Mouse (Mus musculus) right cerebral cortex, postnatal 4 days (tissue): ENCODE measurements around the gene Phlpp1.

ENCODE experiments used
- DNase-seq: peaks from one replicate; pipeline ENCODE4 v3.0.0-alpha.2; 2022

Phlpp1 gene

DNA sequence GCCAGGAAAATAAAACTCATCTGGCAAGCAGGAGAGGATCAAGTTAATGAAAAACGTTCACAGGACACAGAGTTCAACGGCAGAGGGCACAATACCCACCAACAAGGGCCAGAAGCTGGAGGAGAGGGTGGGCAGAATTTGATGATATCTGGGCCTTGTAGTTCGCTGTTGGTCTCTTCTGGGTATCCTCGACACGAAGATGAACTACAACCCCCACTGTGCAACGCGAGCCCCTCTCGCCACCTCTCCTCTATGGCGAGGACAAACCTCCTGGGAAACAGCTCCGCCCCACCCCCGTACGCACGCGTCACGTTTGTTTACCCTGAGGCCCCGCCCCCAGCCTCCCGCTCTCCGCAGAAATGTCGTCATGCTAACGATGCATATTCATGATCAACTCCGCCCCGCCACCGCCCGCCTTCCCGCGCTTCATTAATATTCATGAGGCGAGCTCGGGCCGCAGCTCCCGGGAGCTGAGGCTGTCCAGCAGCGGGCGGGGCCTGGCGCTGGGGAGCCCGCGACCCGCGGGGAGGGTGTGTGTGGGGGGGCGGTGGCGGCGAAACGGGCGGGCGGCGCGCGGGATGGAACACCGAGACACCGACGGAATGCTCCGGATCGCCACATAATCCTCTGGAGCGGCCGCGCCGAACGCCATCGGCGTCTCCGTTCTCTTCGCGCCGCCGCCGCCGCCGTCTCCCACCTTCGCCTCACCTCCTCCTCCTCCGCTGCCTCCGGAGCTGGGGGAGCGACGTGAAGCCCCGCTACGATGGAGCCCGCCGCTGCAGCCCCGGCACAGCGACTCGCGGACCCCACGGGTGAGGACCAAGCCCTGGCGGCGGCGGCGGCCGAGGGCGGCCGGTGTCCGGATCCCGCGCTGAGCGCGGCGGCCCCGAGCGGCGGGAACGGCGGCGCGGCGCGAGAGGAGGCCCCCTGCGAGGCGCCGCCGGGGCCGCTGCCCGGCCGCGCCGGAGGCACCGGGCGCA is at the start of gene Phlpp1:
Gene Phlpp1 (plus strand): TSS at position 512 of the 980 bp plus-strand sequence.
- peak; percentile 99 for DNase-seq

DNA sequence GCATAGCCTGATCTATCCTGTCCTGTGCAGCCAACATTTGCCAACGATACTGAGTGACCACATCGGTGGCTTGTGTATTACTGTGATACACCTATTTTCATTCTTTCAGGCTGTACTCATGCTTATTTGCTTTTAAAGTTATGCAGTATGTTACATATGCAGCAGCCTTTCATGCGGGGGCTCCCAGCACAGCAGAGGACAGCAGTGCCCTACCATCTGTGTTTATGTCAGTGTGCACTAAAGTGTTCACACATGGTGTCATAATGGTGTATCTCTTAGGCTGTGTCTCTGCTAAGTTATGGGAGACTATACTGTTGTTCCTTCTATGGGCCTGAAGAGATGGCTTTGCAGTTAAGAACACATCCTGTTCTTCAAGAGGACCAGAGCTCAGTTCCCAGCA is 45.0 kb upstream of the Phlpp1 start:
- DNase-seq = no peak

DNA sequence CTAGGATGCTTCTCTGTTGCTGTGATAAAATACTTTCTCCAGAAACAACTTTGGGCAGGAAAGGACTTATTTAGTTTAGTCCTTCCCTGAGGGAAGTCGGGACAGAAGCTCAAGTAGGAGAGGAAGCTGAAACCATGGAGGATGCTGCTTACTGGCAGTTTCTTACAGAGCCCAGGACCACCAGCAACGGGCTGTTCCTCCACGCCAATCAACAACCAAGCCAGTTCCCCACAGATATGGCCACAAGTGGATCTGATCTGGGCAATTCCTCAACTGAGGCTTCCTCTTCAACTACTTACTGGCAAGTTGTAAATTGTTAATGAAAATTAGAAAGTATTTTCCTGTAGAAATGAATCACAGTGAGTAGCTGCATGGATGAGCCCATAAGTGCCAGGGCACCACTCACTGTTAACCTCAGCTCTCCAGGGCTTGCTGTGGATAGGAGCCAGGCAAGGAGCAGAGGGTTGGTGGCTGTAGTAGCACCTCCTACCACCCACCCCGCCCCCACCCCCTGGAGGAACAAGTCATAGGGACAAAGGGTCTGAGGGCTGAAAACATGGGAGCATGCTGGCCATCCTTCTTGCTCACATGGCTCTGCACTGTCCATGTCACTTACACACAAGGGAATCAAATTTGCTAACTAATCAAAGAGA is 39.7 kb upstream of the Phlpp1 start:
- no peak for DNase-seq

DNA sequence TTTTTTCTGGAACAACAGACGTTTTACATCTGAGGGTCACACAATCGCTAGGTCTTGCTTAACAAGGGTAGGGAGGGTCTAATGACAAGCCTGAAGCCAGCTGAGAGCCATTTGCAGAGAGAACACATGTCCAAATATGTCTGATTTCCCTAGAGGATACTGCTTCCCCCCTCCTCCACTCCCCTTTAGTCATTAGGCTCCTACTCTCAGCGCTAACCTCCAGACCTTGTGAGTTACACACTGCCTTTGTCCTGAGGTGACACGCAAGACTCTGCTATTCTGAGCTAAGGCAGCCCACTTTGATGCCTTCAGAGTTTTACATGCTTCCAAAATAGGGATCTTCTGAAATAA is 39.2 kb upstream of the Phlpp1 start:
- no peak for DNase-seq

DNA sequence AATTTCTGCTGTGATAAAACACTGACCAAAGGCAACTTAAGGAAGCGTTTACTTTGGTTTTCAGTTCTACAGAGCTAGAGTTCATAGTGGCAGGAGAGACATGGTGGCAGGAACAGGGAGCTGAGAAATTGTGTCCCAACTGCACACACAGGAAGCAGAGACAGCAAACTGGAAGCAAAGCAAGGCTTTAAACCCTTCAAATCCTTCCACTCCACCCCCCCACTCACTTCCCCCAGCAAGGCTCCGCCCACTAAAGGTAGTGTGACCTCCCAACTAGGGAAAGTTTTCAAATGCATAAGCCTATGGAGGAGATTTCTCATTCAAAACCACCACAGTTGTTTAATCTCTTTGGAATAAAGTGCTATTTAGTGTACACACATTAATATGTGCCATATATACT is 32.9 kb upstream of the Phlpp1 start:
- no peak for DNase-seq

DNA sequence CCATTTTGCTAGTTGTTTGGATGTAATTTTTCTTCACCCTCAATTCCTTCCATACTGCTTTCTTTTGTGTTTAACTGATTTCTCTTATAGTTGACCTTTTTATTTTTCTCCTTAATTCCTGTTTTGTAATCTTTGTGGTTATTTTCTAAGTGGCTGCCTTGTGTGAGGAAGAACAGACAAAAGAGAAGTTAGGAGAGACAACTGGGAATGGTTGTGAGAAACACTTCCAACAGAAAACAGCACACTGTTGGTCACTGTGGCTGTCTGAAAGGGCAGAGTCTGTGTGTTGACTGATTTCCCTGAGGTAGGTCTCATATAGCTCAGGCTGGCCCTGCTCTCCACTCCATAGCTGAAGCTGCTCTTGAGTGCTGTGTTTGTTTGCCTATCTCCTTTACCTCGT is 32.4 kb upstream of the Phlpp1 start:
- DNase-seq = no peak

DNA sequence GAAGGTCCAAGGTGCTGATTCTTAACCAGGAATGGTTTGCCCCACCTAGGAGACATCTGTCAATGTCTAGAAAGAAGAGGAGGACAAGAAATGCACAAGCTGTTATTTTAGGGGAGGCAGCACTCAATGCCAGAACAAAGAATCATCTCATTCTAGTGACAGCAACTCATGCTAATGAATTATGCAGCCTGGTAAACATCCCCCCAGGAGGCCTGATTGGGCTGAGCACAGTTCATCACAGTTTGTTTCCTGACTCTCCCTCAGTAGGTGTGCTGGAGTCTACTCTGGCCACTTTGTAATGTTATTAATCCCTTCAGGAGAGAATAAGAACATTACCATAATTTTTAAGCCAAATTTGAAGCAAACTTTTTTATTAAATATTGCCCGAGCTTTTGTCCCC is 29.5 kb upstream of the Phlpp1 start:
- DNase-seq = no peak

DNA sequence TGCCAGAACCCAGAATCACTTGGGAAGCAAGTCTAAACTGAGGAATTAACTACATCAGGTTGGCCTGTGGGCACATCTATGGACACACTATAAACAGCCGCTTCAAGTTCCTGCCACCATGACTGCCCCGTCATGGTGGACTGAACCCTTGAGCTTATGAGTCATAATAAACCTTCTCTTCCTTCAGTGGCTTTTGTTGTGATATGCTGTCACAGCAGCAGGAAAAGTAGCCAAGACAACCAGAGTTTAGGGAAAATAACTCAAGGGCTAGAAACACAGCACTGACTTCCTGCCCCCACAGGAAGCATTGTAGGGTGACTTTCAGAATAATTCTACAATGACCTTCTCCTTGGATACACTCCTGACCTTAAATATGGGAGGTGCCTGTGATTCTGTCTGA is 27.0 kb upstream of the Phlpp1 start:
- DNase-seq = no peak

DNA sequence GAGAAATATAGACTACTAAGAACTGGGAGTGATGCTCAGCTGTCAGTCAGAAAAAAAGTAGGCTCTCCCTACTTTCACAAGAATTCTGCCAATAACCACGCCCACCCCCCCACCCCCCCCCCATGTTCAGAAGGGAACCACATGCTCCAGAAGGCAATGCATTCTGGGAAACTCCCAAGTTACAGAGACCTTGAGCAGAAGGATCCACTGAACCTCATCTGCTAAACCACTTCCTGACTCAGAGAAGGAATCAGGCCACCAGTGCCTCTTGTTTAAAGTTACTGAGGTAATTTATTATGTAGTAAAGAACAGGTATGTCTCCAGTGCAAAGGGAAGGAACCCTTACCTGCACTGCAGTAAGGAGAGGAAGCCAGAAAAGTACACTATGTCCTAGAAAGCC is 26.5 kb upstream of the Phlpp1 start:
- DNase-seq = no peak

DNA sequence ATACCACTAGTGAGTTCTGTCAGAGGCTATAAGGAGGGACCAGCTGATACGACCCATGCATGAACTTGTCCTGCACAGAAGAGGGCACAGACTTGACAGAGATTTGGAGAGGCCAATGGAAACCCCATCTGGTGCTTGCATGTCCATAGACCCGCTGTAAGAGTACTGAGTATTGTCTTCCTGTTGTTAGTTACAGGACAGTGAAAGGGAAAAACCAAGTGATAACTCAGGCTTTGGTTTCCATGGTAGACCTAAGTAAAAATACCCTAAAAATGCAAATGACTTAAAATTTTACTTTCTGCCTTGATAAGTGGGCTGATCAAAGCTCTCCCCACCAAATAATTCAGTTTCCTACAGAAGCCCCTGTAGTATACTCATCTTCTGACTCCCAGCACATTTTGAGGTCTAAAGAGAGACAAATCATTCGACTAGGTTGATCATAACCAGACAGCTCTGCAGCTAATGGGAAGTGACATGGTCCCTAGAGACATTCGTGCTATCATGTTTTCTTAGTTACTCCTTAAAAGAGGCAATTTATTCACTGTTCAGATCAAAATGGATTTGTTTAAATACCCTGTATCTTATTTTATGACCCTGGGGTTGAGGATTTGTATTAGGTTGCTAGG is 25.9 kb upstream of the Phlpp1 start:
- no peak for DNase-seq

DNA sequence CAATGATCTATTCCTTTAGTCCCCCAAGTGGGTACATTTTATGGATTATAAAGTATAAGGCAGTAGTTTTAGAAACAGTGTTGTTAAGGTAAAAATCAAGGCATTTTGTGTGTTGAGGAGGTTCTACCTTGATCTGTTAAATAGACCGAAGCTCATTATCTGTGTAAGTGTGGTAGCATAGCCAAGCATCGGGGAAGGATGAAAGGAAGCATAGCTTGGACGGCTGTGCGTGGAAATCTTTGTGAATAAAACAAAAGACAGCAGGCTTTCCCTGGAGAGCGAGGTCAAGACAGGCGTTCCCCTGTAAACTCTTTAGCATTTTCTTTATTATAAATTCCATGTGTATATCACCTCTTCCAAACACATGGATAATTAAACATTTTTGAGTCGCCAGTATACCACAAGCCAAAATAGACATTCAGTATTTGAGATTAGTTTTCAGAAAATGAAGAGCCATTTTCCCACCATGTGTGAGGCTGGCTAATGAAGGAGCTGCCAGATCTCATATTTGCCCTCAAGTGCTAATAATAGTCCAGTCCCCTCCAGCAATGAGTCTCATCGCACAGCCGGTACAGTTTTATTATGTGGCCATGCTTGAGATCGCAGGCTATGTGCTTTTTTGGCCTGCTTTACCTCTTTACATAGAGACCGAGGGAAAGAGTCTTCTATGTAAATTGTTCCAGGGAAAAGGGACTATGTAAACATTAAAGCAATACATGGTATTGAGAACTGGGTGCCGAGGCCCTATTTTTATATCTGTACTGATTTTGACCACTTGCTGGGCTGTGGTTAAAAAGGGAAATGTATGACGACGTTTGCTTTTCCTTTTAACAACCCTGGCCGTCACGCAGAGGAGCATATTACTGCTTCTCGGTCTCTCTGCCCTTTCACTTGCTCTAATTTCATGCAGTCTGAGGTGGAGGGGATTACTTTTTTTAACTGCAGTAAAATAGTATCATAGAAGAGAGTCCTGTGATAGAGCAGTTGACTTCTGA is 22.9 kb upstream of the Phlpp1 start:
- DNase-seq = no peak

DNA sequence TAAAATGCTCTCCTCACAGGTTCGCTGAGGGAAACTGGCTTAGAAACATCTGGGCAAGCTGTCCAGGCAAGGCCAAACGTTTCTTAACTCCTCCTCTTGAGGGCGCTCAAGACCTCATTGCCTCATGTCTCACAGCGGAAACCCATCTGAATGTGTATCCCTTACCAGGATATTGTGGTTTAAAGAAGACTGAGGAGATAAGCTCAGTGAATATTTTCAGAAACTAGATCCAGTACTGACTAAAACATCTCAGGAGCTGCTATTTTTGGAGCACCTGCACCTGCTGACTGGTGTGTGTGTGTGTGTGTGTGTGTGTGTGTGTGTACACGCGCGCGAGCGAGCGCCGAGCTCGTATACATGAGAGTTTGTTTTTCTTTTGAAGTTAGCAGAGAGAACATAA is 19.7 kb upstream of the Phlpp1 start:
- DNase-seq = no peak

DNA sequence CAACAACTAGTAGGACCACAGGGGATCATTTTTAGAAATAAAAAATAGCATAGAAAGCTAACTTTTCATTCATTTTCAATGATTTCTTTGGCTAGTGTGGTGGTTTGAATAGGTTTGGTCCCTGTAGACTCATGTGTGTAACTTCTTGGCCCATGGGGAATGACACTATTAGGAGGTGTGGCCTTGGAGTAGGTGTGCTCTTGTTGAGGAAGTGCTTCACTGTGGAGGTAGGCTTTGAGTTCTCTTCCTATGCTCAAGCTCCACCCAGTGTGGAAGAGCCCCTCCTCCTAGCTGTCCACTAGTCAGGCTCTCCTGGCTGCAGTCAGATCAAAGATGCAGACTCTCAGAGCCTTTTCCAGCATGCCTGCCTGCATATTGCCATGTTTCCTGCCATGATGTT is 18.8 kb upstream of the Phlpp1 start:
- no peak for DNase-seq

DNA sequence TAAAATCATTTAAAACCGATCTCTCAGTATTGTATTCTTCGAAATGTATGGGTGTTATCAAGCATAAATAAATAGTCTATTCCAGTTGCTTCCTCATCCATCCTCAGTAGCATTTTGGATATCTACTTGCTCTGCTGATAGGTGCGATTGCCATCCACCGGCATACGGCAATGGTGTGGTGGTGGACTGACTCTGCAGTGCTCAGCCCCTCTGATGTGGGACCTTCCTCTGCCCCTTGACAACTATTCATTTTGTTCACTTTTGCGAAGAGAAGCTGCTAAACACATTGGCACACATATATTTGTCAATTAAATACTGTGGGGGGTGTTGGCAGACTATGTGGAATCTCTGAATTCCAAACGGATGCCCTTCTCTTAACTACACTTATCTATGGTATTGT is 17.0 kb upstream of the Phlpp1 start:
- DNase-seq = no peak

DNA sequence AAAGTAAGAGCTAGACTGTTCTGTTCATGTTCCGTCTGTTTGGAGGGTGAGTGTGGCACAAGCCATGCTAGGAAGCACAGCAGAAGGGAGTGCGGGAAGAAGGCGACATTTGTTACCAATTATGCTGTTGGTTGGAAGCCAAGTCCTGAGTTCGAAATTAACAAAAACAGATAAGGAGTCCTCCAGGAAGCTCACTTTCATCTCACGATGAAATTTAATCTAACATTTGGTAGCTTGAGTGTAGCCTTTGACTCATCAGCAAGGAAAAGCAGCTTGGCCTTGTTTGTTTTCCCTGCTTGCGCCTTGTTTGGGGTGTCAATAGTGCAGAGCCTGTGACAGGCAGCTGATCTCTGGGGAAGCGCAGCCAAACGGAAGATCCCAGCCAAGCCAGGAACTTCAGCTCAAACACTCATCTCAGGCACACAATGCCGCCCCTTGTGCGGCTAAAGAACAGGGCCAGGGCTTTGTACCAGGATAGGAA is 16.4 kb upstream of the Phlpp1 start:
- no peak for DNase-seq

DNA sequence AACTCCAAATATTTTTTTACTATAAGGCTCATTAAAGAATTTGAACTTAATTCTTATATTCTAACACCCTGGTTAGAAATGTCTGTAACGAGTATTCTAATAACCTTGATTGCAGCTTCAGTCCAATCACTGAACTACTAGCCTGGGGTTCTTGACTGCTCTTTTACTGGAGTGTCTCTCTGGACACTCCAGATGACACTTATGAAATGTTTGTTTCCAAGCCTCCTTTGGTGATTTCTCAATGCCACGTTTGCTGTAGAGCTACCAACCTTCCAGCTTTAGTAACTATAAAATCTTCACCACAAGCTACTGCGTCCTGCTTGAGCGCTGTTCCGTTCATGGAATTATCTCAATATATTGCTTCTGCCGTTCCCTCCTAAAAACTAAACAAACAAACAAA is 15.8 kb upstream of the Phlpp1 start:
- no peak for DNase-seq

DNA sequence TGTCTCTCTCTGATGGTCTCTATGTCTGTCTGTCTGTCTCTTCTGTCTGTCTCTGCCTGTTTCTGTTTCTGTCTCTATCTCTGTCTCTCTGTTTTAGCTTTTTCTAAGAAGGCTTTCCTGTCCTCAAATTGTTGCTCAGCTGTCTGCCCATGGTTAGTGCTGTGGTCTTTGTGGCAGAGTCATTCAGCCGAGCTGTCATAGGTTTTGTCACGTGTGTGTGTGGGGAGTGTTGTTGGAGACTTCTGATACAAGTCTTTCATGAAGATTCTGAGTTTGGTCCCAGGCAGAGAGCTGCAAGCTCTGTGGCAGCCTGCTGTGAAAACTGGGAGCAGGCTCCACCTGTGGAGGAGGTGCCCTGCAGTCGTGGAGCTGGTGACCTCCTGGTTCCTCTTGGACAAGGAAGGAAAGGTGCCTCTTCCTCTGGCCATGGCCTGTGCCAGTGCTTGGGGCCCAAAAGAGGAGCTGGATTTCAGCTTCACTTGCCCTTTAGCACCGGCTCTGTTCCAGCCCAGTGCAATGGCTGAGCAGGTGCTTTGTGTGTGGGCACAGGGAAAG is 13.5 kb upstream of the Phlpp1 start:
- DNase-seq = no peak

DNA sequence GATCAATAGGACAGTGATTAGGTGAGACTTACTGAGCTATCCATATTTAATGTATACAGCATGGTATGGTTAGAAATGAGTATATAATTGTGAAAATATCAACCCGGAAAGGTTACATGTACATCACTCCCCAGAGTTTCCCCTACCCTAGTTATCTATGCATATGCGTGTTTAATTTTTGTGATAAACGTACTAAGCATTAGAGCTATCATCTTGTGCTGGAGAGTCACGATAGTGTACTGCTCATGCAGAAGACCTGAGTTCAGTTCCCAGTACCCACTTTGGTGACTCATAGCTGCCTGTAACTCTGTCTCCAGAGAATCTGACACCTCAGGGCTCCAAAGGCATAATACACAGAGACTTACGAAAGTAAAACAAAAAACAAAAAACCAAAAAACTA is 11.9 kb upstream of the Phlpp1 start:
- no peak for DNase-seq

DNA sequence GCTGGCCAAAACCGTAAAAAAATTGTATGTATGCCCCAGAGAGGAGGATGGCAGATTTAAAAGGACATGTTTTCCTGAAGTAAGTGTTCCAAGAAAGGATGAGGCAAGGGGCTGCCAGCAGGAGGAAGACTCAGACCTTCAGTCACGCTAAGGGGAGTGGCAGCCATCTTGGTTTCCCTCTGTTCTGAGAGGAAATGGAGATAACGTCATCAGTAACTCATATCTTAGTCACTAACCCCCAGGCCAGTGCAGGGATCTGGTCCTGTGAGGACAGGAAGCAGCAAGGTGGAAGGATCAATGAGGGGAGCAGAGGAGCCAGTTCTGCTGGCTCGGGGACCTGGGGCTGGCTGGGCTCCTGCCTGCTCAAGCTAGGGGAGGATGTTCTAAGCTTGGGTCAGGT is 10.6 kb upstream of the Phlpp1 start:
- DNase-seq = no peak

DNA sequence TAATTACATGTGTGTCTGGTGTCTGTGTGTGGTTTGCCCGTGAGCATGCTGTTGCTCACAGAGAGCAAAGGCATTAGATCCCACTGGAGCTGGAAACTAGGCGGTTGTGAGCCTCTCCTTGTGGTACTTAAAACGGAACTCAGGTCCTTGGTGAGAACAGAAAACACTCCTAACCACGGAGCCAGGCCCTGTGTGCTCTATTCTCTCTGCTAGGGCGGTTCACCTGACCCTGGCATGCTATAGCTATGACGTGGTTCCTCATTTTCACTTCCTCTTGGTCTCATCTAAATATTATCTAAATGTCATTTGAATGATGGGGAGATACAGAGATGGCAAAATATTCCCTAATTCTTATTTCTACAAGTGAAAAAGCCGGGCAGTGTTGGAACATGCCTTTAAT is 9.0 kb upstream of the Phlpp1 start:
- DNase-seq = no peak

DNA sequence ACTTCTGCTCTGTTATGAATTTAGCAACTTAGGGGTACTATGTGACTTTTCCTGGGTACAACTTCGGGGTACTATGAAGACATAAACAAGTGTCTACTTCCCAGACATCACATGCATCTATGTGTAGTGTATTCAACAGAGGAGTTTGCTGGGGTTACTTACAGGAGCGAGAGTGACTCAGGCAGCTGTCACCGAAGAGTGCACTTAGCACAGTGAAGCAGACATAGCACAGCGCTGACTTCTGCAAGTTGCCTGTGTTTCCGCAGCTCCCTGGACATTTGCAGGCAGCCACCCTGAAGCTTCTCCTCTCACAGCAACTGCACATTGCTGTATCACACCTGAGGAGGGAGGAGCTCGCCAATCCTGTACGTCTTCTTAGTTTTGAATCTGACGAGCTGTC is 8.2 kb upstream of the Phlpp1 start:
- no peak for DNase-seq

DNA sequence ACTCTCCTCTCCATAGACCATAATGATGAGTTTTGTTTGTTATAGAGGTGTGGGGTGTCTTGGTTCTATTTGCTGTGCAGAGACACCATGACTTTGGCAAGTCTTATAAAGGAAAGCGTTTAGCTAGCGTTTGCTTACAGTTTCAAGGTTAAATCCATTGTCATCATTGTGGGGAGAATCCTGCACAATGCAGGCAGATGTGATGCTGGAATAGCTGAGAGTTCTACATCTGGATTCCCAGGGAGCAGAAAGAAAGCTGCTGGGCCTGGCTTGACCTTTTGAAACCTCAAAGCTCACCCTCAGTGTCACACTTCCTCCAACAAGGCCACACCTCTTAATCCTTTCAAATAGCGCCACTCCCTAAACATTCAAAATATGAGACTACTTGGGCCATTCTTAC is 7.4 kb upstream of the Phlpp1 start:
- DNase-seq = no peak
